Mouse (Mus musculus) lung, adult 2 months (tissue): Measurements from ENCODE around the gene Abcc10. TPM values are rescaled to one million over a fixed set of nuclear protein-coding genes. Genes with fewer than 3 reads are reported as not detected.

Experiments used
- DNase-seq: peaks from one replicate; pipeline ENCODE4 v3.0.0; 2022
- H3K4me1 ChIP-seq: fragments of 200-500 bp; 2 replicates; pipeline ENCODE4 v1.6.1; 2011; ENCODE audit warnings: low read length; ENCODE audit not compliant: control insufficient read depth, insufficient read depth
- H3K4me3 ChIP-seq: fragments of 200-500 bp; replicated peaks from 2 replicates; pipeline ENCODE3; 2011; ENCODE audit warnings: low read depth, mild to moderate bottlenecking, control low read depth, low read length; ENCODE audit errors: extremely low read depth
- CTCF ChIP-seq: fragments of 200-500 bp; IDR thresholded peaks from 2 replicates; pipeline ENCODE4 v1.5.1; 2011; ENCODE audit warnings: mild to moderate bottlenecking, low read length, control low read depth; ENCODE audit not compliant: insufficient read depth
- POLR2A ChIP-seq: fragments of 200-500 bp; IDR thresholded peaks from 2 replicates; pipeline ENCODE4 v1.6.1; 2011; ENCODE audit warnings: low read depth, mild to moderate bottlenecking, control low read depth, low read length, borderline replicate concordance; ENCODE audit errors: extremely low read depth
- WGBS: fragments of 180-500 bp; shearing (Covaris S2); methylation state at CpG from one replicate; pipeline ENCODE4 v1.1.7; 2018; 5-methylcytosine and 5-hydroxymethylcytosine counted together
- polyA plus RNA-seq: library from polyadenylated mRNA; depleted of rRNA; stranded (reverse); fragments of >200 nt; gene quantifications from 2 replicates; pipeline ENCODE4 v1.2.3, GENCODE M21; 2012; rRNA removed

Abcc10 gene
- polyA plus RNA-seq, result 13.1 and 15.1 TPM in 2 replicates

DNA sequence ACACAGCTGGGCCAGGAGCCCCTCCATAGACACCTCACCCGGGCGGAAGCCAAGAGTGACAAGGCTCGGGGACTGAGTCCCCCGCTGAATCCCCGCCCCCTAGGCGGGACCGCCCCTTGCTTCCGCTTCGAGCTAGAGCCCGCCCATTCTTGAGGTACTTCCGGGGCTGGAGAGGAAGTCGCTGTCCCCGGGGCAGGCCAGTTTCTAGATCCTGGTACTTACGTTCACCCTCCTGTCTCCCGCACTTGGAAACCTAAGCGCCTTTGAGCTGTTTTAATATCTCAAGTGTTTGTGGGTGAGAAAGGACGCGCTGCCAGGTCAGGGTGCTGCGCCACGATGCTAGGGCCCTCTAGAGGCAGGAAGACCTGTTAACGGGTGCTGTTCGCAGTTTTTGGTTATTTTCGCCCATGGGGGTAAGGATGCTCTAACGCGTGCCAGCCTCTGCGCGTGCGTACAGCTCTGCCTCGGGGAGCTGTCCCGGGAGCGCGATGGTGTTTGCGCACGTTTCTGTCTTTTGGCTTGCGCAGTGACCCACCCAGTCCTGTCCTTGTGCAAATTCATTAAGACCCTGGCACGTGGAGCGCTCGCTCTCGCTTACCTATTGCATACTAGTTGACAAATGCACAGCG lies at the start of gene Abcc10:
Abcc10 (minus strand) TSS at position 447 of the 629 bp plus-strand sequence.
- peaks cover 5% of the 10 kb centered on the region; the same call in 1 of the 2 replicates for H3K4me1 ChIP-seq
- under 1% methylated on average over 40 of the region's 40 CpGs for WGBS
- peak; percentile 25; the same call in 1 of the 2 replicates for TF ChIP-seq CTCF
- peak; percentile 87; the same call in 1 of the 2 replicates for TF ChIP-seq POLR2A
- peak; percentile 98 for DNase-seq
- peak within 1 kb of the TSS; percentile 82 for H3K4me3 ChIP-seq

DNA sequence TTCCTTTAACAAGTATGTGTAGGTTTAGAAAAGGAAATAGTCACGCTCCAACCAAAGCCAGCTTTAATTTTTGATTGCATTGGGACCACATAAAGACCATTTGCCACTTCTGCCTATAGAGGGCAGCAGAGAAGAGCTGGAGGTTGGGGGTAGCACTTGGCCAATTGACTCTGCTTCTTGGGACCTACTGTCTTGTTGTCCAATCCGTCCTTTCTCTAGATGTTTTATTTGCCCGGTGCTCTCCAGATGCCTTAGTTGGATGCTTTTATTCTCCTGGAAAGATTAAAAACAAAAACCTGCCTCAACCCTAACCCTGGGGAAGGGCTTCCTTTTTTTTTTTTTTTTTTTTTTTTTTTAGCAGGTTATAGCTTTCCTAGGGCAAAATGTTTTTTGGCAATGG lies 43.6 kb upstream of the Abcc10 start:
- 61% methylated on average over 3 of the region's 3 CpGs for WGBS
- peak; percentile 17 for DNase-seq

DNA sequence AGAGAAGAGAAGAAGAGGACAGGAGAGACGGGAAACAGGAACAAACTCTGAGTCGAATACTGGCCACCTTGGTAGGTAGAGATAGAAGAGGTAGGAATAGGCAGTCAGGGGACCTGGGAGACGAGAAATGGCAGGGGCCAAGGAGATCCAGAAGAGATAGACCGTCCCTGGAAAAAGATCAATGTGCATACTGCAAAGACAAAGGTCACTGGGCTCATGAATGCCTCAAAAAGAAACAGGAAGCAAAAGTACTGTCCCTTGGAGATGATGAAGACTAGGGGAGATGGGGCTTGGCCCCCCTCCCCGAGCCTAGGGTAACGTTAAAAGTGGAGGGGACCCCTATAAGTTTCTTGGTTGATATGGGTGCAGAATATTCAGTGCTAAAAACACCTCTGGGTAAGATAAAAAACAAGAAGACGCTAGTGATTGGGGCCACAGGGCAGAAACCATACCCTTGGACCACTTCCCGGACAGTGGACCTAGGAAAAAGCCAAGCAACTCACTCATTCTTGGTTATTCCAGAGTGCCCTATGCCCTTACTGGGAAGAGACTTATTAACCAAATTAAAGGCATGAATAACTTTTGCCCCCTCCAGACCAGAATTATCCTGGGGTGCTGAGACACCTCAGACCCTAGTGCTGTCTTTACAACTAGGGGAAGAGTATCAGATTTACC lies 23.0 kb upstream of the Abcc10 start:
- TF ChIP-seq CTCF (no peak), POLR2A (no peak)
- no peak for DNase-seq
- Histone ChIP-seq H3K4me3 (no peak overlapping the region), H3K4me1 (no peaks in the 10 kb centered on the region)
- WGBS, result 84% methylated on average over 8 of the region's 8 CpGs

More for the DNA sequence above, 43.6 kb upstream of the Abcc10 start:
- Histone ChIP-seq H3K4me3 (no peak overlapping the region), H3K4me1 (no peaks in the 10 kb centered on the region)
- TF ChIP-seq POLR2A (no peak), CTCF (peak; percentile 78)

DNA sequence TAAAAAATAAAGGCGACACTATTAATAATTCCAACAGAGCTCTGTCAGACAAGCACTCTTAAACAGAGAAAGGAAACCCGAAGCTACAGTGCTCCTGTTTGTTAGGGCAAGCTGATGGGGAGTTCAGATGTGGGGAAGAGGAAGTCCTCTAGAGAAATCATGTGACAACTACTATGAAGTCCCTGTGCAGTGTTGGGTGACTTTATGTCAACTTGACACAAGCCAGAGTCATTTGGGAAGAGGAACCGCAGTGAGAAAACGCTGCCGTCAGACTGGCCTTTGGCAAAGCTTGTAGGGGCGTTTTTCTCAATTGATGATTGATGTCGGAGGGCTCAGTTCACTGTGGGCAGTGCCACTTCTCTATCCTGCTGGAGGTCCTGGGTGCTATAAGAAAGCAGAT lies 13.1 kb upstream of the Abcc10 start:
- Histone ChIP-seq H3K4me3 (no peak overlapping the region), H3K4me1 (no peaks in the 10 kb centered on the region)
- DNase-seq, result no peak
- TF ChIP-seq POLR2A (no peak), CTCF (no peak)
- WGBS, result 53% methylated on average over 7 of the region's 7 CpGs

DNA sequence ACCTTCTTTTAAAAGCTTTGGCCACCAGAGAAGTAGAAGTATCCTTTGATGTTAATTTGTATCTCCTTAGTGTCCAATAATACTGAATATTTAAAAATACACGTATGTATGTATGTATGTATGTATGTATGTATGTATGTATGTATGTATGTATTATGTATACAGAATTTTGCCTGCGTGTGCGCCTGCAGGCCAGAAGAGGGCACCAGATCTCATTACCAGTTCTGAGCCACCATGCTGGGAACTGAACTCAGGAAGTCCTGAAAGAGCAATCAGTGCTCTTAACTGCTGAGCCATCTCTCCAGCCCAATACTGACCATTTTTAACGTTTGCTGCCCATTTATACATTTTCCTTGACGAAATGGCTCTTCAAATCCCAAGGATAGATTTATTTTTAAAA lies 8.3 kb upstream of the Abcc10 start:
- no peak for DNase-seq
- TF ChIP-seq CTCF (peak; percentile 45), POLR2A (no peak)
- no peaks in the 10 kb centered on the region for H3K4me1 ChIP-seq
- WGBS, result 26% methylated on average over 5 of the region's 5 CpGs
- H3K4me3 ChIP-seq, result no peak overlapping the region

DNA sequence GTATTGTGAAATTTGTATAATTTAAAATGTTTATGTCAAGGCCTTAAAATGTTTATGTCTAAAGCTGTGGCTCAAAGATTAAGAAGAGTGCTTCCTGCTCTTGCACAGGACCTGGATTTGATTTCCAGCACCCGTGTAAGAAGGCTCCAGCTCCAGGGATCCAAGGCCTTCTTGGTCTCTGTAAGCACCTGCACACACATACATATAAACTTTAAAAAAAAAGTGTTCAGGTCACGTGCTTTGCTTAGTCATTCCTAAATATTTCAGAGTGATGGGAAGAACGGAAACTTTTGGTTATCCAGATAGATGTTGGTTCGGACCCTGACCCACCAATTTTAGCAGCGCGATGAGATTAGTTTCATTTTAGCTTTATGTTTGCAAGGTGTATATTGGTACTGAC lies 571 bp upstream of the Abcc10 start:
- Histone ChIP-seq H3K4me3 (no peak overlapping the region), H3K4me1 (peaks cover 5% of the 10 kb centered on the region; the same call in 1 of the 2 replicates)
- WGBS, result 66% methylated on average over 6 of the region's 6 CpGs
- DNase-seq, result no peak
- TF ChIP-seq POLR2A, result no peak
- TF ChIP-seq CTCF, result no peak

DNA sequence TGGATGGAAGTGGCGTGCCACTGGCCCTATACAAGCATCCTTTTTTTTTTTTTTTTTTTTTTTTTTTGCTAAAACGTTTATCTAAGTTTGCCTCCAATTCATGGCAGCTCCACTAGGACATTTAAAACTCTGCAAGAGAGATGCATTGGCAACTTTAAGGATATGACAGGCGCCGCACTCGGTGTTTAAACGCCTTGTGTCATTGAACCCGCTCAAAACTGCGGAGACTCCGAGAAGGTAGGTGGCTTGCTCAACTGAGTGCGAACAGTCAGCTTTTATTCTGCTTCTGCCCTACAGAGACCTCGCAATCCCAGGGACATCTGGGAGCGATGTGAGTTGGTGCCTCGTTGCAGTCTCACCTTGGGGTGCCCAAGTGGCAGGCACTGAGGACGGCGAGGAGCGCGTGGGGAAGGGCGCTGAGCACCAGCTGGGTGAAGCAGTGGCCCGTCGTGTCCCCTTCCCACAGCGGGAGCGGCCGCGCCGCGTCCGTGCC lies 693 bp downstream of the Abcc10 start:
- peaks cover 5% of the 10 kb centered on the region; the same call in 1 of the 2 replicates for H3K4me1 ChIP-seq
- WGBS, result 5% methylated on average over 27 of the region's 27 CpGs
- H3K4me3 ChIP-seq, result peak overlapping the region; percentile 78
- DNase-seq, result no peak
- no peak for TF ChIP-seq CTCF
- TF ChIP-seq POLR2A, result no peak

DNA sequence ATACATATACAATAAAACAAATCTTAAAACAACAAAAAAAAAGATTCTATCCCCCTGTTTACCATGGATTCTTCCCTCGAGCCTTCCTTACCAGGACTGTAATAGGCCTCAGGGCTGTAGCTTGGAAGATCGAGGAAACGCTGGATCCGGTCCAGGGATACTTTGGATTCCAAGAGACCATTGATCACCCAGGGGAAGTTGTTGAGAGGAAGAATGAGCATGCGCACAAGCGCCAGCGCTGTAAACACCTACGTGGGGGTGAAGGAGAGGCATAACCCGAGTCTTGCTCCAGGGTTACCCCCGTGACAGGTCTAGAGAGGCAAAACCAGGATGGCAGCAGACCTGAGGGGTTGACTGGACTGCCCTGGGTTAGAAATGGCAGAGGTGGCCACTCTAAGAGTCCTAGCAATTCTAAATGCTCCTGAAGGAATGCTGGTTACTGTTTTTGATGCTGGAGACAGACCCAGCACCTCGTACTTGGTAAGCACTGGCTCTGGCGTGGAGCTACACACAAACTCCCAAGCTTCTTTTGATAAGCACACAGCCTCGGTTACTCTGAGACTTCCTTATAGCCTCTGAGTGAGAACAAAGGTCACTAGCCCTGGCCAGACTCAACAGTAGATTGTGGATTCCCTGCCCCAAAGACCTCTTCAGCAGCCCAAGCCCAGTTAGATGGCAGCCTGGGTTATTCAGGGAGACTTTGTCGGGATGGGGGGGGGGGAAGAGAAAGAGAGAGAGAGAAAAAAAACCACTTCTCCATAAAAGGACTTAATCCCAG lies 5.9 kb downstream of the Abcc10 start:
- Histone ChIP-seq H3K4me1 (peaks cover under 1% of the 10 kb centered on the region; the same call in 1 of the 2 replicates), H3K4me3 (no peak overlapping the region)
- DNase-seq, result no peak
- TF ChIP-seq CTCF, result no peak
- no peak for TF ChIP-seq POLR2A
- WGBS, result 81% methylated on average over 14 of the region's 14 CpGs

DNA sequence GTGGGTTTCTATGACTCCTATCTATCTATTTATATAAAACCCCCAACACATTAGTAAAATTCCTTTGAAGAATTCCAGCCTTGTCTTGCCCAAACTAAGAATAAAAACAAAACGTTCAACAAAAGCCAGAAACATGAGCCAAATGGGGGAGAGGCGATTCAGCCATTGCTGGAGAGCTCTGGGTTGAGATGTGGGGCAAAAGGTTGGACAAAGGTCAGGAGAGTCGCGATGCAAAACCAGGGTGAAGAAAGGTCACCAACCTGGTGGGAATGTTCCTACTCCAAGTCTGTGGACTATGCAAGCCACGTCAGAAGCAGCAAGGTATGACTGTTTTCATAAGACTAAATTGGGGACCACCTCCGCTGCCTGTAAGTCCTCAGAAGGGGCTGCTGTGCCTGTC lies 7.7 kb downstream of the Abcc10 start:
- Histone ChIP-seq H3K4me1 (no peaks in the 10 kb centered on the region), H3K4me3 (no peak overlapping the region)
- no peak for TF ChIP-seq CTCF
- DNase-seq, result no peak
- WGBS, result 57% methylated on average over 6 of the region's 6 CpGs
